Mouse (Mus musculus): ENCODE measurements around the gene Prkag1.

Prkag1 gene

DNA sequence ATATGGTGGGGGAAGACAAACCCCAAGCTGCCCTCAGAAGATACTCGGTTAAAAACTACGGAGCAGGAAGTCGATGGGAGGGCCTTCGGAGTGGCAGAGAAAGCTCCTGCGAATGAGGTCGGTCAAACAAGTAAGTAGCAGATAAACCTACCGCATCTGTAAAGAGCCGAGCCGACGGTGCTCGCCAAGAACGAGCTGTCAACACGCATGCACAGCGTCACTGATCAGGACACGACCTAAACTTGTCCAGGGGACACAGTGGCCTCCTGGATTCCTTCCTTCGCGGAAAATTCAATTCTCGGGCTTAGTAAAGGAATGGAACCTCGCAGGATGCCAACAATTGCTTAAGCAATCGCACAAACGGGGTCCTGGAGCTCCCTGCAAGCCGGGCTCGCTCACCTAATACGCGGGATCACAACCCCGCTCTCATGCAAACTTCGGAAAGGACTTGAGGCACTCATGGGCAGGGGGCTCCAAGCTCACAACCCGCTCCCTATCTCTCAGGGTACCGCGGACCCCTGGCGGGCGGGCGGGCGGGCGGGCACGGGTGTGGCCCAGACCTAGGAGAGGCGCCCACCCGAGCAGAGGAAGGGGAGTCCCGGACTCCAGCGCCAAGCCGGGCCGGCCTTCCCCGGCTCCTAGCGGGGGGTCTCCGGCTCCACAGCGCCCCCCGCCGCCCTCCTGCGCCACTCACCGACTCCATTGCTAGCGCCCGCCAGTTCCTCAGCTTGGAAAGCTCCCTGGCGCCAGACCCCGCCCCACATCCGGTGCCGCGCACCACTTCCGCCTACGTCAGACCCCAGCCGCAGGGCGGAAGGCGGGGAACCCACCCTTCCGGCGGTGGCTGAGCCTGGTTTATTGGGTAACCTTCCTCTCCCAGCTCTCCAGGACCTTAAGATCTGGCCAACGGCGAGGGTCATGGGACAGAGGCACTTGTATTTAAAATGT, at the start of gene Prkag1:
Prkag1 (minus strand) TSS at position 786 of the 948 bp plus-strand sequence.
- DNase-seq (ENCODE audit: extremely low spot score, low read depth, low spot score): peak; percentile 81

DNA sequence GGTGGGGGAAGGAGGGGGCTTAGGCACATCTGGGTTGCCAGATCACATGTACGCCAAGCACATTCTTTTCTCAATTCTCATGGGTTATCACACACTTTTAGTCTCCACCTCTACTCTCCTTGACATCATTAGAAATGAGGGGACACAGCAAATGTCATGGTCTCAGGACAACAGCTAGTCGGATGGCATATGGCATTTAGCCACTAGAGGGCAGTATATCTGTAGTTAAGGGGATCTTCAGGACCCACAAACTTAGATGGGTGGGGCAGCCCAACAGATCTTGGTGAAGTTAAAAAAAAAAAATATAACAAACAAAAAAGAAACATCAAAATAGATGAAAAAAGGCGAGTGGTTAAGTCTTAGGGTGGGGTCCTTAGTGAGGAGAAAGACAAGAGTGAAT, 46.0 kb upstream of the Prkag1 start:
- no peak for DNase-seq (ENCODE audit: extremely low spot score, low read depth, low spot score)

DNA sequence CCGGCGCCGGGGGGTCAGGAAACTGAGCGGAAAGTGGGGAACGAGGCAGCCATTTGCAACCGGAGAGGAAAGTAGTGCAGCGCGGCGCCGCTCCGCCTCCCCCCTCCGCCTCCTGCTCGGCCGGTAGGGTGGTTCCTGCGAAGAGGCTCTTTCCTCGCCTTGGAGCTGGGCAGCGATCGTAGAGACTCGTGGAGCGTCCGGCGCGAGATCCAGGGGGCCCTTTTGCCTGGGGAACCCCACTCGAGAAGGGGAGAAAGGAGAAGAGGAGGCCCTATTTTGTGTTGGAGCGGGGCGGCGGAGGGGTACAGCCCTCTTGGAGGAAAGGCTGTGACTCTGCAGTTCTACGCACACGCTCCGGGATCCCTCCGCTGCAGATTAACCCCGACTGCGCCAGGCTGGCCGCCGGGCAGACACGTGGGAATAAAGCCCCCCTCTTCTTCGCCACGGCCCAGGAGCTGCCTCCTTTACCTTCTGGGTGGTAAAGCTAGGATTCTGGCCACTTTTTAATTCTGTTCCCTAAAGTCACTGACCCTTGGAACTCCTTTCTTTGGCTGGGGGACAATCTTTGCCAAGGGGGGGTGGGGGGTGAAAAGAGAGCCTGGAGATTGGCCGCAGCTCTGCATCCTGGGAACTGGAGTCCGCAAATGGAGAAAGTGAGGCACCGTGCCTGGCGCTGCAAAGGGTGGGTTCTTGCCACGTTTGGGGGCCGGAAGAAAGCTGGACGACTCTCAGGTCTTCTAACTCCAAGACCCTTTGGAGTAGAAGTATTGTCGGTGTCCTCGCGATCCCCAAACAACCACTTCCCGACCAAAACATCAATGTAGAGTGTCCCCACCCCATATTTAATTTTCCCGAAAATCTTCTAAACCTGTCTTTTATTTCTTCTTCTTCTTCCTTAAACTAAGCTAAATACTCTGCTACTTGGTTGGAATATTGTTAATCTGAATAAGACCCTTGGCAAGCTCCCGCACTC, 40.9 kb upstream of the Prkag1 start:
- DNase-seq (ENCODE audit: extremely low spot score, low read depth, low spot score): no peak

DNA sequence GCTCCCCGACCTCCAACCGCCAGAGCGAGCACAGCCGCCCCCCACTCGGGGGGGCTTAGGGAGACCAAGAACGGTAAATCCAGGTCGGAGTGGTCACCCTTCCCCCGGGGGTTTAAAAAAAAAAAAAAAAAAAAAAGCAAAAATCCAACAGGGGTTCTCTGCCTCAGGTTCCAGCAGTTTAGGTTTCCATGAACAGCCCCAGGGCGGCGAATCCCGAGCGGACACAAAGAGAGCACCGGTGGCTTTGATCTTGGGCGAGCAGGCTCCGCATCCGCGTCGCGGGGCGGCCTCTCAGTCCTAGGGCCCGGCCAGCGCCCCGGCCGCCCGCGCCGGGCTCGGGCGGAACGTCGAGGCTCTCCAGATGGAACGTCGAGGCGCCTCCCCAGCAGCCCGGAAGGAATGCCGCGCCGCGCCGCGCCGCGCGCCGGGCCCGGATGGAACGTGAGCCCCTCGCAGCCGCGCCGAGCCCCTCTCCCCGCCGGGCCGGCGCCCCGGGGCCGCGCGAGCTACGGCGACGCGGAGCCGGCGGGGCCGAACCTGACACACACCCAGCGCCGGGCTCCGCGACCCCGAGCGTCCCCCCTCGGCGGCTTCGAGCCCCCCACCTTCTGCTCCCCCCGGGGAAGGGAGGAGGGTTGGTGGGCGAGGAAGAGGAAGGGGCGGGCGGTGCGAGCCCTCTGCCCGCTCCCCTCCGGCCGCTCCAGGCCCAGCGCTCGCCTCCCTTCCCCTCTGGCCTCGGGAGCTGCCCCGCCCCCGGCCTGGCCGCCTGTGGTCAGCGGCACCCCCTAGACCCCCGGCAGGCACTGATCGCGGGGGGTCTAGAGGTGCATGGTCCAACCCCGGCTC, 40.0 kb upstream of the Prkag1 start, which contains the start of gene Kmt2d:
Kmt2d (minus strand) TSS at position 135 of the 846 bp plus-strand sequence.
- no peak for DNase-seq (ENCODE audit: extremely low spot score, low read depth, low spot score)

DNA sequence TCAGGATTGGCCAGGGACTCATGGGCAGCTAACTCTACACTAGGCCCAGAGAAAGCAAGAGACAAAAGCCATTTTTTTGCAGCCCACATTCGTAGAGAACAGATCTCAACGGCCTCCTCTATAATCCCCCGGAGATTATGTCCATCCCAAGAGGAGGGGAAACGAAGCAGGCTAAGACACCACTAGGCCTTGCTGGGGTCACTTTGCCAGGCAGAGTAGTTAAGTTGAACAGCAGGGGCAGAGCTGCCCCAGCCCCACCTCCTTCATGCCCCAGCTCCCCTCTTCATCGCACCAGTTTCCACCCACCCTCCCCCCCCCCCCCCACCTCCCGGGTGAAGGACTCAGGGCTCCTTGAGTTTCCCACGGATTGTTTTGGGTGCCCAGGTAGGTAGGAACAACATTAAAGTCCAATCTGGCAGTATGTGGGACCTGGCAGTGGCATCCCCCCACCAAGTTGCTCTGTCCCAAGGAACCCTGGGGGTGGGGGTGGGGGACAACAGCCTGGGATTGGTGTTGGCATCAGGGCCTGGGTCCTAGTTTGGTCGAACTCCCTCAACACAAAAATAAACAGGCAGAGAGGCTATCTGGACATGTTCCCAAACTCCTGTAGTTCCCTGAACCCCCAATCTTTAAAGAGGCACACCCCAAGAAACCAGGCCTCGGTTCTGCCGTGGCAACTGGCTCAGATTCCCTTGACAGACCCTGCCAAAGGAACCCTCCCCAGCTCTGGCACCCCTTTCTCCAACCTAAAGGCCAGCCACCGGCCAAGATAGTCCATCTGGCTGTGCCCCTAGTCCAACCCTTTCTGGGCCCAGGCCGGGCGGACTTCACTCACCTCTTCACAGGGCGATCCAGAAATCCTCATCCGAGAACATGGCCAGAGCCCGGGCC, 39.1 kb upstream of the Prkag1 start:
- no peak for DNase-seq (ENCODE audit: extremely low spot score, low read depth, low spot score)

DNA sequence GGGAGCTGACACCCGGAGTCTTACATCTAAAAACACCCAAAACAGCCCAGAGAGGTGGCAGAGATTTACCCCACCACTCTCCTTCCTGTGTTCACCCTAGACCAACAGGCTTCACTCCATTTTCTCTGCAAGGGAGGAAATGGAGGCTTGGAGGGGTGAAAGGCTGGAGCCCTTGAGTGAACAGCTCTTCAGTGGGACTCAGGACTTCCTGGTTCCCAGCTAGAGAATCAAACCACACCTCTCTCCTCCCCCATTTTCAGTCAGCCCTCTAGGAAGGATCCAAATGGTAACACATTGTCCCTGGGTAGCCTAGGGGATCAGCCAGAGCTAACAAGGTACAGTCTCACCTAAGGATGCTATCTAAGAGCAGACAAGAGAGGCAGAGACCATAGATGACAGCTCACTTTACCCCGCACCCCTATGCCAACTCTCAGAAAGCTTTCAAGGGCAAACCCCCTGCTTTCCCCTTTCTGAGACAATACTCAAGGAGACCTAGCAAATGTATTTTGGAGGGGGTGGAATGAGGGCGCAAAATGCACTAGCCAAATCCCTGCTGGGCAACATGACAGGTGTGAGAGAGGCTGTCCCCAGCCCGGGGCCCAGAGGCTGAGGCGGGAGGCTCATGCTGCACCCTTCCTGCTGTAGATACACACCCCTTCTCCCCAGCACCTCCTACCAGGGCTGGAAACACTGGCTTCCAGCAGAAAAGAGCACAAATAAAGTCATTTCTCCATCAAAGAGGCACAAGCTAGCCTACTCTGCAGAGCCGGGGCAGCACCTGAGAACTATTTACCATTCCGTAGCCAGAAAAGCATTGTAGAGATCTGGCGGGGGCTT, 38.2 kb upstream of the Prkag1 start:
- no peak for DNase-seq (ENCODE audit: extremely low spot score, low read depth, low spot score)

DNA sequence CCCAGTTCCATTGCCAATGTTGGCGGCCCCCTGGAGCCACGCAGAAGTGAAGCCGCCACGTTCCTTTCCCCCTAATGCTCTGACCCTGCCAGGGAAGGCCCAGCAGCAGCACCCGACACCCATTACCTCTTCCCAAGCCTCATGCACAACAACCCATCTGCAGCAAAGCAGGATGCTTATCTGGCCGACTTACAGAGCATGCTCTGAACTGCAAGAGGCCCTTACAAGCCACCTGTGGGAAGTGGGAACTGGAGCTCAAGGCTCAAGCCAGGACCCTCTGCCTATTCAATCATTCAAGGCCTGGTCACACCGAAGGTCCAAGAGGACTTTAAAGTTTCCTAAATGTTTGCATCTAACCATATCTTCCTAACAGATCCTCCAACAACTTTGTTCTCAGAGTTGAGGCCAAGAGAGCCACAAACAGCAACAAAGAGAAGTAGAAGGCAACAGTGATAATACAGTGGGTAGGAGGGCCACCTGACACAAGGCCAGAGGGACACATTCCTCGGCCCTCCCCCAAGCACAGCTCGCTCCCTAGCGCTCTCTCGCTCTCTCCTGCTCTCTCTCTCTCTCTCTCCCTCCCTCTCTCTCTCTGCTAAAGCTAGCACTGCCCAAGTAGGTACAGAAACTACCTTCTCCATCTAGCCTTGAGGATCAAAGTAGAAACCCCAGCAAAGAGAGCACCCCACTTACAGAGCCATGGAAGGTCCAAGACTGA, 37.2 kb upstream of the Prkag1 start:
- DNase-seq (ENCODE audit: extremely low spot score, low read depth, low spot score): no peak

DNA sequence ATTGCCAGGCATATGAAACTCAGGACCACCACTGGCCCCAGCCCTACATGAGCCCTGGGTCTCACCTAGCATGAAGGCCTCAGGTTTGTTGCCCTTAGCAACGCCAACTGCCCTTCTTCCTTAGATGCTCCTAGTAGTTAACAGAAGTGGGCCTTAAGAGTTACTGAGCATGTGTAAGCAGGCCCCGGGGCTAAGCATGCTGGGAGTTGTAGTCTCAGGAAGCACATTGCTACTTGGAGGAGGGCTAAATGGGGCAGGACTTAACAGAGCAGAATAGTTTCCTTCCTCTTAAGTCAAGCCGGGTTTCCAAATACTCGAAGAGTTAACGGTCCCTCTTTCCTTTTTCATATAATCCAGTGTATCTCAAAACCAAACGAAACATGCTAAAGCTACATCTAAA, 36.0 kb upstream of the Prkag1 start:
- DNase-seq (ENCODE audit: extremely low spot score, low read depth, low spot score): no peak

DNA sequence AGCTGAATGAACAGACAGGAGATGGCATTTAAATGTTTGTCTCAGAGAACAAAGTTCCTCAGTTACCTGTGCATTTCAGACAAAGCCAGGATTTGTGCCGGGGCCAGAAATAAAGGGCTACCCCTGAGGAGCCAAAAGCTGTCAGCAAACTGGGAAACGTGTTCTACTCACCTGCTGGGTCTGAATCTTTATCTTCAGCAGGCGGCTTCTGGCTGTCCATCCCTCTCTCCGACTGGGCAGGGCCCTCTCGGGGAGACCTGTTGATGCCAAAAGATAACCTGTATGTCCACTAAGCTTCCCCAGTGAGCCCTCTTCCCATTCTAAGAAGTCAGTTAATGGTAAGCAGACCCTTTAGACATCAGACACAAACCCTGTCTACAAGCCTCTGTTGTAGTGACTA, 35.2 kb upstream of the Prkag1 start:
- no peak for DNase-seq (ENCODE audit: extremely low spot score, low read depth, low spot score)

DNA sequence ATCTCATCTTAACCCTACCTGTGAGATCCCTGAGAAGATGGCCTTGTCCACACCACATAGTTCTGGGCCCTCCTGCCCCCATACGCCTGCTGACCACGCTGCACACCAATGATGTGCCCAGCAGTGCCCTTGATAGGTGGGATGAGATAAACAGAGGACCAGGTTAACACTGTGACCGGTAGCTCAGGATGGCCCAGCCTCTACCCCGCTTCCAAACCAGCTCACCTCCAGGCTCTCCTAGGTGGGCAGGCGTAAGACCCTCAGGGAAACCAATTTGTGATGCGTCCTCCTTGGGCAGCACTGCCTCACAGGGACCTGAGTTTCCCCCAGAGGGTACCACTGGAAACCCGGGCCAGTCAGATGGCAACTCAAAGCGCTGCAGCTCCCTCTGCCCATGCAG, 34.5 kb upstream of the Prkag1 start:
- DNase-seq (ENCODE audit: extremely low spot score, low read depth, low spot score): no peak

DNA sequence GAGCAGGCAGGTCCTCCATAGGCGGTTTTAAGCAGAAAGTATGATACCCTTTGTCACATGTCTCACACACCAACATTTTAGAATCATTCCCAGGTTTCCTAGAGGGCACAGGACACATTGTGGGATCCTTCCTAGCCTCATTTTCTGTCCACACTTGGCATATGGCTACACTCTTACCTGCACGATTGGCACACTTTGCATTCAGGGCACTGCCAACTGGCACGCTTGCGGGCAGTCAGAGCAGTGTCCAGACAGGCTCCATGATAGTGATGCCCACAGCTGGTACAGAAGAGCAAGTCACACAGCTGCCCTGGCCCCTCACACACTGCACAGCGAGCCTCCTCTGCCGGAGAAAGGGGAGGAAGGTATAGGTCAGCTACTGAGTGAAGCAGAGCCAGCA, 33.6 kb upstream of the Prkag1 start:
- no peak for DNase-seq (ENCODE audit: extremely low spot score, low read depth, low spot score)

DNA sequence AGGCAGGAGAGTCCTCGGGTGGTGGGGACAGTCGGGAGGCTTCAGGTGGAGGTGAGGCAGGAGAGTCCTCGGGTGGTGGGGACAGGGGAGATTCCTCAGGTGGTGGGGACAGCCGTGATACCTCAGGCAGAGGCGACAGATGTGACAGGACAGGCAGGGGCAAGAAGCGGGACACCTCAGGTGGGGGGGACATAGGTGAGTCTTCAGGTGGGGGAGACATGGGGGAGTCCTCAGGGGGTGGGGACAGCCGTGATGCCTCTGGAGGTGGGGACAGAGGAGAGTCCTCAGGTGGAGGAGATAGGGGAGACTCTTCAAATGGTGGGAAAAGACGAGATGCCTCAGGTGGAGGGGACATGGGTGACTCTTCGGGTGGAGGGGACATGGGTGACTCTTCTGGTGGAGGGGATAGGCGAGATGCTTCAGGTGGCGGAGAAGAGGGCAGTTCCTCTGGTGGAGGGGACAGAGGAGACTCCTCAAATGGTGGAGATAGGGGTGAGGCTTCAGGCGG, 32.2 kb upstream of the Prkag1 start:
- DNase-seq (ENCODE audit: extremely low spot score, low read depth, low spot score): no peak

DNA sequence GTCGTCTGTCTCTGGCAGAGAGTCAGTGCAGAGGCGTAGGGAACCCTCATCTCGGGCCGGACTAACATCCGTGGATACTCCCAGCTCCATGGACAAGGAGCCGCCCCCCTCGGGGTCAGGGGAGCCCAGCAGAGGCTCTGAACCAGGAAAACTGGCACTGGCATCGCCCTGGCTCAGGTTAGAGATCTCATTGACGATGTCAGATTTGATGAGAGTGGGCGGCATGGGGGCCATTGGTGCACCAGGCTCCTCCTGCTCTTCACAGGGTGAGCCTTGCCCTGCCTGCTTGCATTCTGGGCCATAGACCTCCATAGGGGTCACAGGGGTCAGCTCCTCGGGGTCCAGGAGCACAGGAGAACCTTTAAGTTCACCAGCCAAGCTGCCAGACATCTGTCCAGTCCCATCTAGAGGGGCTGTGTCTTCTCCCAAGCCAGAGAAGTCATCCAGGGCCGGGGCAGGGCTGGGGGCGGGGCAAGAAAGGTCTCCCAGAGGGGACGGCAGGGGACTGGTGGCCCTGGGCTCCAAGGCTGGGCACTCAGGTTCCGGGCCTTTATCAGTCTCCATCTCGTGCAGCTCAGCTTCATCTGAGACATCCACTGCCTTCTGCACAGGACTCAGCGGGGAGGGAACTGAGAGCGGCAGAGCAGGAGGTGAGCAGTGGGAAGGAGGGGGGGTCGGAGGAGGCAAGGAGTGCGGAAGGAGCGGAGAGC, 30.5 kb upstream of the Prkag1 start:
- no peak for DNase-seq (ENCODE audit: extremely low spot score, low read depth, low spot score)

DNA sequence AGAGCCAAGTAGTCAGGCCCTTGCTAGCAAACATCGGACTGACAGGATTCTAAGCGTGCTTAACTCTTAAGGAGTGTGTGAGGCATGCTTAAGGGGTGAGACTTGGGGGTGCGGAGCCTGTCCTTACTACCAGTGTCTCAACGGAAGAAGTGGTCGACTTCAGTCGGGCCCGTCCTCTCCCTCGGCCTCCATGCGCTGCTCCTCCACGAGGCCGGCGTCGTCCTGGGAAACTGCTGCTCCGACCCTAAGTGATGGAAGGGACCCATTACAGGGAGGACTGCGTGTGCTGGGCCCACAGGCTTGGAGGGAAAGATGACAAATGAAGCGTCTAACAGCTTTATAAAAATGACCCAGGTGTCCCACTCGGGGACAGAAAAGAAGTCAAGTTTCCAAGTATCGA, 29.6 kb upstream of the Prkag1 start:
- no peak for DNase-seq (ENCODE audit: extremely low spot score, low read depth, low spot score)

DNA sequence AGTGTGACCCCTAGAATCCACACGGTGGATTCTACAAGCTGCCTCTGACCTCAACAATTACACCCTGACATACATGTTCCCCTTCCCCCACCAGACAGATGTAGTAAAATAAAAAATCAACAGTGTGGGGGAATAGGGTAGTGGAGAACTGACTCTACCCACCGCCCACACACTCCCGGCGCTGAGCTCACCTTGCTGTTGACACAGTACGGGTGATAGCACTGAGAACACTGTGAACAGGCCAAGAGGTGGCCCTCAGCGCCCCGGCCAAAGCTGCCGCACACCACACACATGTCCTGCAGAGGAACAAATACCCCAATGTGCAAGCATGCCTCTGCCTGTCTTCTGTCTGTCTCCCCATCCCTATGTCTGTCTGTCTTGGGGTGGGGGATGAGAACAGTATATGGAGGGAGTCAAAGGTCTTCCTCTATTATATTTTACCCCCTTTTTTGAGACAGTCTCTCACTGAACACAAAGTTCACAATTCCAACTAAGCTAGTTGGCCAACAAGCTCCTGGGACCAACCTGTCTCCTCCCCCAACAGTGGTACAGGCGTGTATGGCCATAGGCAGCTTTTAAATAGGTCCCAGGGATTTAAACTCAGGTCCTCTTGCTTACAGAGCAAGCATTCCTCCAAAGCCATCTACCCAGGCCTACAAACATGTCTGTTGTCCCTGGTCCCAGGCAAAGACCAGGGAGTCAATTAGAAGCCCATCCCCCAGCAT, 28.2 kb upstream of the Prkag1 start:
- no peak for DNase-seq (ENCODE audit: extremely low spot score, low read depth, low spot score)

DNA sequence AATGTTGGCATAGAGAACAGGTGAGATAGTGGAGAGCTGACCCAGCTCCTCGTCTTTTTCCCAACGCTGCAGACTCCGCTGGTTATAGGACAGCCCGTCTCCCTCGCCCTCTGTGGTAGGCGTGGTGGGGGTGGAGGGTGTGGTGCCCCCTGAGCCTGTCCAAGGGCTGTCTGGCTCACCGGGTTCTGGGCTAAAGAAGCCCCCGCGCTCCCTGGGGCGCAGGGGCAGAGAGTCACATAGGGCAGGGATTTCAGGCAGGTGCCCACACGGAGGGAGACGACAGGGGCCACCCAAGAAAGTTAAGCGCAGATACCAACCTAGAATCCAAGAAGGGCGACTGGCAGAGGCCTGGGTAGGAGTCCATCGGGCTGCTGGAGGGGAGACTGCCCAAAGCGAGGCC, 22.9 kb upstream of the Prkag1 start:
- no peak for DNase-seq (ENCODE audit: extremely low spot score, low read depth, low spot score)

Measured in hindlimb bud, embryonic 11.5 days (tissue).